Mouse (Mus musculus) heart, postnatal 0 days (tissue): ENCODE results near the gene Rmi2. TPM values are rescaled to one million over a fixed set of nuclear protein-coding genes. Genes with fewer than 3 reads are reported as not detected.

Experiments used
- ATAC-seq: fragments of 200-750 bp; cut with Nextera tagmentation; 2 replicates; pipeline ENCODE4 v1.8.0; 2017; ENCODE audit warnings: low read depth, moderate number of reproducible peaks, moderate library complexity; ENCODE audit not compliant: insufficient read depth
- DNase-seq: peaks from one replicate; pipeline ENCODE4 v3.0.0-alpha.2; 2016; ENCODE audit warnings: low spot score
- H3K27ac ChIP-seq: fragments of 300-500 bp; sonication (generic); 2 replicates; pipeline ENCODE4 v1.5.1; 2014; ENCODE audit warnings: low read depth, mild to moderate bottlenecking
- H3K27me3 ChIP-seq: fragments of 300-500 bp; sonication (generic); 2 replicates; pipeline ENCODE4 v1.6.1; 2014; ENCODE audit warnings: low read length, mixed read lengths; ENCODE audit not compliant: control insufficient read depth, insufficient read depth
- H3K36me3 ChIP-seq: fragments of 300-500 bp; sonication (generic); replicated peaks from 2 replicates; pipeline ENCODE4 v1.6.1; 2014; ENCODE audit warnings: low read length, mixed read lengths; ENCODE audit not compliant: control insufficient read depth, insufficient read depth
- H3K4me1 ChIP-seq: fragments of 300-500 bp; sonication (generic); 2 replicates; pipeline ENCODE4 v1.6.1; 2014; ENCODE audit warnings: antibody characterized with exemption; ENCODE audit not compliant: control insufficient read depth, insufficient read depth
- H3K4me2 ChIP-seq: fragments of 300-500 bp; sonication (generic); 2 replicates; pipeline ENCODE4 v1.6.1; 2014; ENCODE audit warnings: low read depth, mild to moderate bottlenecking, low read length, moderate library complexity
- H3K4me3 ChIP-seq: fragments of 300-500 bp; sonication (generic); 2 replicates; pipeline ENCODE4 v1.5.1; 2014; ENCODE audit warnings: low read depth, low read length
- H3K9ac ChIP-seq: fragments of 300-500 bp; sonication (generic); replicated peaks from 2 replicates; pipeline ENCODE4 v1.6.1; 2014; ENCODE audit warnings: low read depth, low read length, mixed read lengths
- H3K9me3 ChIP-seq: fragments of 300-500 bp; sonication (generic); replicated peaks from 2 replicates; pipeline ENCODE4 v1.6.1; 2016; ENCODE audit warnings: low read length; ENCODE audit not compliant: control insufficient read depth
- CTCF ChIP-seq: IDR thresholded peaks from 2 replicates; pipeline ENCODE4 v1.5.1; 2016; ENCODE audit warnings: antibody characterized with exemption, control low read depth, low read depth
- EP300 ChIP-seq: IDR thresholded peaks from 2 replicates; pipeline ENCODE4 v1.6.1; 2016; ENCODE audit warnings: antibody characterized with exemption, low read depth
- WGBS: fragments of 180-500 bp; shearing (Covaris S2); extraction: QIAGEN DNeasy Blood & Tissue Kit; methylation state at CpG from one replicate; pipeline ENCODE4 v1.1.7; 2014; 5-methylcytosine and 5-hydroxymethylcytosine counted together
- polyA plus RNA-seq: library from polyadenylated mRNA; unstranded; fragments of >200 nt; fragmentation: Nextera tagmentation; extraction: Ambion mirVana; gene quantifications from 2 replicates; pipeline ENCODE4 v1.2.1, GENCODE M21; 2015
- total RNA-seq: library from RNA; depleted of rRNA; stranded (reverse); fragments of >200 nt; gene quantifications from 2 replicates; pipeline ENCODE4 v1.2.3, GENCODE M21; 2014; ENCODE audit warnings: low replicate concordance

Rmi2 gene
- total and polyA plus RNA-seq, 2 experiments from 2014 or later, result 0.83 to 1.6 TPM

- TF ChIP-seq CTCF (no peak), EP300 (no peak)
- 57% methylated on average over 4 of the region's 4 CpGs for WGBS
Observed at GRCm38 (mm10) chr16:10821387-10821786, 13.5 kb upstream of the Rmi2 start.

GRCm38 (mm10) chr16:10824536-10824935 lies 10.3 kb upstream of the Rmi2 start:
- no peak for ATAC-seq
- Histone ChIP-seq H3K9me3 (no peaks in the 10 kb centered on the region), H3K27ac (no peak overlapping the region), H3K4me3 (no peak overlapping the region), H3K4me2 (no peak overlapping the region), H3K36me3 (no peaks in the 10 kb centered on the region), H3K4me1 (no peaks in the 10 kb centered on the region), H3K9ac (no peak overlapping the region), H3K27me3 (no peaks in the 10 kb centered on the region)
- WGBS, result 78% methylated on average over 1 of the region's 1 CpGs
- TF ChIP-seq EP300, result no peak
- TF ChIP-seq CTCF, result no peak
- no peak for DNase-seq

More at GRCm38 (mm10) chr16:10821387-10821786, 13.5 kb upstream of the Rmi2 start:
- Histone ChIP-seq H3K4me3 (no peak overlapping the region), H3K4me1 (no peaks in the 10 kb centered on the region), H3K36me3 (no peaks in the 10 kb centered on the region), H3K9me3 (no peaks in the 10 kb centered on the region), H3K27me3 (no peaks in the 10 kb centered on the region), H3K9ac (no peak overlapping the region), H3K4me2 (no peak overlapping the region), H3K27ac (no peak overlapping the region)
- no peak for DNase-seq
- peak; percentile 15; the same call in 1 of the 2 replicates for ATAC-seq

- H3K27ac ChIP-seq, result peak overlapping the region; percentile 15; the same call in 1 of the 2 replicates
- H3K4me3 ChIP-seq, result no peak overlapping the region
- no peak overlapping the region for H3K9ac ChIP-seq
- WGBS, result 68% methylated on average over 4 of the region's 4 CpGs
- H3K27me3 ChIP-seq, result no peaks in the 10 kb centered on the region
- DNase-seq (no peak), ATAC-seq (no peak)
- no peak for TF ChIP-seq CTCF
- TF ChIP-seq EP300, result no peak
- H3K4me2 ChIP-seq, result no peak overlapping the region
- no peaks in the 10 kb centered on the region for H3K4me1 ChIP-seq
- H3K9me3 ChIP-seq, result no peaks in the 10 kb centered on the region
- H3K36me3 ChIP-seq, result no peaks in the 10 kb centered on the region
Observed at GRCm38 (mm10) chr16:10825840-10826239, 9.0 kb upstream of the Rmi2 start.

GRCm38 (mm10) chr16:10827269-10827668 lies 7.6 kb upstream of the Rmi2 start:
- TF ChIP-seq EP300, result no peak
- no peak overlapping the region for H3K9ac ChIP-seq
- H3K4me3 ChIP-seq, result no peak overlapping the region
- no peak overlapping the region for H3K4me2 ChIP-seq
- 91% methylated on average over 9 of the region's 9 CpGs for WGBS
- no peaks in the 10 kb centered on the region for H3K36me3 ChIP-seq
- DNase-seq (no peak), ATAC-seq (no peak)
- no peaks in the 10 kb centered on the region for H3K4me1 ChIP-seq
- H3K27me3 ChIP-seq, result no peaks in the 10 kb centered on the region
- H3K27ac ChIP-seq, result peak overlapping the region; percentile 65; the same call in 1 of the 2 replicates
- H3K9me3 ChIP-seq, result no peaks in the 10 kb centered on the region

- 77% methylated on average over 7 of the region's 7 CpGs for WGBS
- Histone ChIP-seq H3K4me3 (no peak overlapping the region), H3K9ac (no peak overlapping the region), H3K36me3 (no peaks in the 10 kb centered on the region), H3K27me3 (no peaks in the 10 kb centered on the region), H3K4me2 (no peak overlapping the region), H3K9me3 (no peaks in the 10 kb centered on the region), H3K27ac (peak overlapping the region; percentile 65; the same call in 1 of the 2 replicates), H3K4me1 (no peaks in the 10 kb centered on the region)
- TF ChIP-seq CTCF (no peak), EP300 (no peak)
- no peak for ATAC-seq
- DNase-seq, result no peak
Observed at GRCm38 (mm10) chr16:10827766-10828460, 6.9 kb upstream of the Rmi2 start.

GRCm38 (mm10) chr16:10828461-10828805 lies 6.4 kb upstream of the Rmi2 start:
- no peaks in the 10 kb centered on the region for H3K4me1 ChIP-seq
- no peak overlapping the region for H3K4me2 ChIP-seq
- H3K27me3 ChIP-seq, result no peaks in the 10 kb centered on the region
- DNase-seq (no peak), ATAC-seq (no peak)
- 70% methylated on average over 4 of the region's 4 CpGs for WGBS
- TF ChIP-seq CTCF (no peak), EP300 (no peak)
- no peaks in the 10 kb centered on the region for H3K9me3 ChIP-seq
- no peak overlapping the region; the same call in 1 of the 2 replicates for H3K27ac ChIP-seq
- H3K36me3 ChIP-seq, result no peaks in the 10 kb centered on the region
- no peak overlapping the region for H3K4me3 ChIP-seq
- H3K9ac ChIP-seq, result no peak overlapping the region
